Mouse (Mus musculus) limb, embryonic 14.5 days (tissue): ENCODE measurements around the gene Rhoq. TPM values are rescaled to one million over a fixed set of nuclear protein-coding genes. Genes with fewer than 3 reads are reported as not detected.

ENCODE experiments used
- ATAC-seq: fragments of 200-750 bp; cut with Nextera tagmentation; 2 replicates; pipeline ENCODE4 v1.8.0; 2017; ENCODE audit warnings: low read depth, moderate number of reproducible peaks, moderate TSS enrichment; ENCODE audit not compliant: low FRiP score
- DNase-seq: peaks from one replicate; pipeline ENCODE4 v3.0.0-alpha.2; 2015; ENCODE audit warnings: low spot score
- H3K27ac ChIP-seq: fragments of 300-500 bp; sonication (generic); replicated peaks from 2 replicates; pipeline ENCODE4 v1.5.1; 2014; ENCODE audit warnings: low read depth, mild to moderate bottlenecking, low read length, moderate library complexity, mixed read lengths
- H3K27me3 ChIP-seq: fragments of 300-500 bp; sonication (generic); 2 replicates; pipeline ENCODE4 v1.6.1; 2014; ENCODE audit warnings: low read length, mixed read lengths; ENCODE audit not compliant: control insufficient read depth, insufficient read depth
- H3K36me3 ChIP-seq: fragments of 300-500 bp; sonication (generic); 2 replicates; pipeline ENCODE4 v1.6.1; 2014; ENCODE audit warnings: mild to moderate bottlenecking, low read length, moderate library complexity, mixed read lengths; ENCODE audit not compliant: control insufficient read depth, insufficient read depth
- H3K4me1 ChIP-seq: fragments of 300-500 bp; sonication (generic); 2 replicates; pipeline ENCODE4 v1.6.1; 2014; ENCODE audit warnings: antibody characterized with exemption, low read length, mixed read lengths; ENCODE audit not compliant: control insufficient read depth, insufficient read depth
- H3K4me2 ChIP-seq: fragments of 300-500 bp; sonication (generic); replicated peaks from 2 replicates; pipeline ENCODE4 v1.6.1; 2014; ENCODE audit warnings: low read depth, mild to moderate bottlenecking, low read length, moderate library complexity; ENCODE audit not compliant: severe bottlenecking
- H3K4me3 ChIP-seq: fragments of 300-500 bp; sonication (generic); replicated peaks from 2 replicates; pipeline ENCODE4 v1.5.1; 2014; ENCODE audit warnings: low read length
- H3K9ac ChIP-seq: fragments of 300-500 bp; sonication (generic); 2 replicates; pipeline ENCODE4 v1.6.1; 2014; ENCODE audit warnings: mild to moderate bottlenecking, low read depth, low read length, moderate library complexity; ENCODE audit not compliant: severe bottlenecking
- H3K9me3 ChIP-seq: fragments of 300-500 bp; sonication (generic); 2 replicates; pipeline ENCODE4 v1.6.1; 2016; ENCODE audit warnings: low read length; ENCODE audit not compliant: control insufficient read depth
- POLR2A ChIP-seq: fragments of 200-500 bp; IDR thresholded peaks from 2 replicates; pipeline ENCODE4 v1.8.0; 2012; ENCODE audit warnings: inconsistent platforms, mild to moderate bottlenecking, moderate library complexity, borderline replicate concordance; ENCODE audit not compliant: insufficient read depth, insufficient read length; ENCODE audit errors: extremely low read depth
- WGBS: fragments of 180-500 bp; shearing (Covaris S2); extraction: QIAGEN DNeasy Blood & Tissue Kit; methylation state at CpG from one replicate; pipeline ENCODE4 v1.1.7; 2014; 5-methylcytosine and 5-hydroxymethylcytosine counted together
- polyA plus RNA-seq, 2 experiments: library from polyadenylated mRNA; depleted of rRNA in 1 of 2; stranded (reverse) in 1 of 2; unstranded in 1 of 2; fragments of >200 nt; fragmentation: Nextera tagmentation in 1 of 2; extraction: Ambion mirVana in 1 of 2; gene quantifications; 2 replicates each; pipeline versions ENCODE4 v1.2.1 to v1.2.3; 2012 to 2014

The Rhoq gene
- polyA plus RNA-seq, 2 experiments: 35.3 to 61.5 TPM

DNA sequence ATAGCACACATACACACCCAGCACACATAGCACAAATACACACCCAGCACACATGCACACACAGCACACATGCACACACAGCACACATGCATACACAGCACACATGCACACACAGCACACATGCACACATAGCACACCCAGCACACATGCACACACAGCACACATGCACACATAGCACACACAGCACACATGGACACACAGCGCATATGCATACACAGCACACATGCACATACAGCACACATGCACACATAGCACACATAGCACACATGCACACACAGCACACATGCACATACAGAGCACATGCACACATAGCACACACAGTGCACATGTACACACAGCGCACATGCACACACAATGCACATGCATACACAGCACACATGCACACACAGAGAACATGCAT is 18.8 kb downstream of the Rhoq start:
- Histone ChIP-seq H3K9me3 (no peaks in the 10 kb centered on the region), H3K4me3 (no peak overlapping the region), H3K36me3 (peaks cover 25% of the 10 kb centered on the region), H3K4me1 (no peaks in the 10 kb centered on the region), H3K9ac (no peak overlapping the region), H3K4me2 (no peak overlapping the region), H3K27ac (no peak overlapping the region), H3K27me3 (no peaks in the 10 kb centered on the region)
- 100% methylated on average over 2 of the region's 2 CpGs for WGBS
- DNase-seq (no peak), ATAC-seq (no peak)
- TF ChIP-seq POLR2A: no peak

DNA sequence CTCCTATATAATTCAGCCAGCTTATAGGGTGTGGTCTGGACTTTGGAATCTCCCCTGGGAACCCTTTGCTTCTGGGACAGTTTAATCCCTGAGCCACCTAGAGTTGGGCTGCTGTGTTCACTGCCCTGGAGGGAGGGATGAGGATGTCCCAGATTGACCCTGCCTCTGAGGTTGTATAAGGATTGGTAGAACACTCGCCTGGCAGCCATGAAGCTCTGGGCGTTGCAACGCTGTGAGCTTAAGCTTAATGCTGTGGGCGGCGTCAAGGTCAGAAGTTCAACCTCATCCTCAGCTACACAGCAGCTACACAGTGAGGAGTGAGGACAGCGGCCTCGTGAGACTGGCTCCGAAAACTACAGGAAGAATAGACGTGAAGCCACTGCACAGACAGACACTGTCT is 19.6 kb downstream of the Rhoq start:
- no peak overlapping the region for H3K4me3 ChIP-seq
- no peak overlapping the region for H3K4me2 ChIP-seq
- no peaks in the 10 kb centered on the region for H3K4me1 ChIP-seq
- no peak for TF ChIP-seq POLR2A
- no peaks in the 10 kb centered on the region for H3K27me3 ChIP-seq
- no peak overlapping the region for H3K27ac ChIP-seq
- H3K9ac ChIP-seq: no peak overlapping the region
- ATAC-seq (no peak), DNase-seq (no peak)
- no peaks in the 10 kb centered on the region for H3K9me3 ChIP-seq
- peaks cover 25% of the 10 kb centered on the region for H3K36me3 ChIP-seq
- 70% methylated on average over 9 of the region's 9 CpGs for WGBS

DNA sequence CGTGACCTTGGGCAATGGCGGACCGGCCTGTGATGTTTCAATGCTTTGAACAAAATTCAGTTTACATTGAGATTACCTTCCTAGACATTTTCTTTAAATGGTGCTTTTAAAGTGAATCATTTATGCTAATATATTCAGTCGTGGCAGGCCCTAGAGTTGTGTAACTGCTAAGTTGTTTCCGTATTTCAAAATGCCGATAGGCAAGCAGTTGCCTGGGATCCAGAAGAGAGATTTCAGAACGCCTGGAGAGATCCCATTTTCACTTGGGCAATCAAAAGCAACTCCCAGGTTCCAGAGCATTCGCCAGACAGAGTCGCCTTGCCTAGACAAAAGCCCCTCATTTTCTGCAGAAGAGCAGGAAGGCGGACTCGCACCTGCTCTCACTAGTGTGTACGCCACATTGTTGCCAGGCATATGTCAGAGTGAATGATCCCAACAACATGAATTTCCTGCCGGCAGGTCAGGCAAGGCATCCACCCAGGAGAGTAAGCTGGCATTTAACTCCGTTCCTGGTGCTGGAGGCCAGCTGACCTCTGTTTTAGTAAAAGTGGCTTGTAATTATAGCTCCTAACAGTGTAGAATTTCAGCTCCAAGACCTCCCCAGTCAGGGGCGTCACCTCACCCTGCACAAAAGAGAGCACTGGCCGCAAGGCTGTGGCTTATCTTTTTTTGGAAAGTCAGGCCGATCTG is 23.7 kb downstream of the Rhoq start:
- Histone ChIP-seq H3K4me3 (no peak overlapping the region), H3K4me2 (no peak overlapping the region), H3K4me1 (0 out of 2 replicates have a peak, but pooled peaks cover 5% of the 10 kb centered on the region), H3K27me3 (no peaks in the 10 kb centered on the region), H3K36me3 (peaks cover 8% of the 10 kb centered on the region; the same call in 1 of the 2 replicates), H3K9me3 (no peaks in the 10 kb centered on the region), H3K9ac (no peak overlapping the region), H3K27ac (no peak overlapping the region)
- DNase-seq (no peak), ATAC-seq (peak; percentile 42)
- no peak for TF ChIP-seq POLR2A
- 56% methylated on average over 17 of the region's 17 CpGs for WGBS

DNA sequence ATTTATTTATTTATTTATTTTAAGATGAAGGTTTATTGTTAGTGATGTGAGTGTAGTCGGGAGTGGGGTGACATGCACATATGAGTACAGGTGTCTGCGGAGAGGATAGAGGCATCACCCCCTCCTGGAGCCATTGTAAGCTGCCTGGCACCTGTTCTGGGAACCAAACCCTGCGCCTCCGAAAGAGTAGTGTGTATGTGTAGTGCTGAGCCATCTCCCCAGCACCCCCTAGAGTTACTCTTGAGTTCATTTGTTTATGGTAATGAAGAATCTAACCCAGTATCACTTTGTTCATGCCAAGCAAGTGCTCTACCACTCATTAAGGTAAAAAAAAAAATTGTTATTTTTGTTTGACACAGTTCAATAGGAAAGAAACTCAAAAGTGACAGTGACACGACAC is 25.3 kb downstream of the Rhoq start:
- ATAC-seq: peak; percentile 50; the same call in 1 of the 2 replicates
- Histone ChIP-seq H3K4me1 (0 out of 2 replicates have a peak, but pooled peaks cover 5% of the 10 kb centered on the region), H3K9me3 (no peaks in the 10 kb centered on the region), H3K9ac (no peak overlapping the region), H3K4me2 (no peak overlapping the region), H3K4me3 (no peak overlapping the region), H3K27ac (no peak overlapping the region), H3K36me3 (peaks cover 8% of the 10 kb centered on the region; the same call in 1 of the 2 replicates), H3K27me3 (no peaks in the 10 kb centered on the region)
- TF ChIP-seq POLR2A: no peak
- WGBS: 88% methylated on average over 5 of the region's 5 CpGs
- peak; percentile 31 for DNase-seq

DNA sequence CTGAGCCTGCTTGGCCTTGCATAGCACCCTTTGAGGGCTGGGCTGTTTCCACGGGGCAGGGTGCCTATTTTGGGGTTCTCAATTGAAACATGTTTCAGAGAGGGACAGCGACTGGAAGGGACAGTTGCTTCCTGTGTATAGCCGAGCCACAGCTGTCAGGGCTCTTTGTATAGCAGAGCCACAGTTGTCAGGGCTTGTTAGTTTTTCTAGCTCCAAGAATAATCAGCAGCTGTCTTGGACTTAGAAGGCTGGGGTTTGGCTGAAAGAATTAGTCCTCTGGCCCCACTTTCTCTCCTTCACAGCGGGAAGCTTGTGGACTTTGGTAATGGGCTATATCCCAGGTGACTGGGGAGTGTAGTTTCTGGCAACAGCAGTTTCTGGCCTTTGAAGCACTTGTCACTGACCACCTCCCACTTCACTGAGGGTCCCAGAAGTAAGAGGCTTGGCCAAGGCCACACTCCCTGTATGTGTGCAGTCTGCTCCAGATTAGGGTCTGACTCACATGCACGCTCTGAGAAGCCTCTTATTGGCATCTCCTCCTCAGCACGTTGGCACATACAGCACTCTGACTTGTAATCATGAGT is 25.8 kb downstream of the Rhoq start:
- Histone ChIP-seq H3K36me3 (peaks cover 4% of the 10 kb centered on the region; the same call in 1 of the 2 replicates), H3K27ac (no peak overlapping the region), H3K4me3 (no peak overlapping the region), H3K4me1 (0 out of 2 replicates have a peak, but pooled peaks cover 5% of the 10 kb centered on the region), H3K4me2 (no peak overlapping the region), H3K9me3 (no peaks in the 10 kb centered on the region), H3K27me3 (no peaks in the 10 kb centered on the region), H3K9ac (no peak overlapping the region)
- ATAC-seq: peak; percentile 73
- WGBS: 79% methylated on average over 6 of the region's 6 CpGs
- peak; percentile 56 for DNase-seq
- TF ChIP-seq POLR2A: no peak
